Mouse (Mus musculus) WW6 (cell line): ENCODE results near the gene Igflr1.

Source experiments
- DNase-seq: peaks from one replicate; pipeline ENCODE4 v3.0.0-alpha.2; 2013; ENCODE audit warnings: low read depth, low spot score

Igflr1 gene

DNA sequence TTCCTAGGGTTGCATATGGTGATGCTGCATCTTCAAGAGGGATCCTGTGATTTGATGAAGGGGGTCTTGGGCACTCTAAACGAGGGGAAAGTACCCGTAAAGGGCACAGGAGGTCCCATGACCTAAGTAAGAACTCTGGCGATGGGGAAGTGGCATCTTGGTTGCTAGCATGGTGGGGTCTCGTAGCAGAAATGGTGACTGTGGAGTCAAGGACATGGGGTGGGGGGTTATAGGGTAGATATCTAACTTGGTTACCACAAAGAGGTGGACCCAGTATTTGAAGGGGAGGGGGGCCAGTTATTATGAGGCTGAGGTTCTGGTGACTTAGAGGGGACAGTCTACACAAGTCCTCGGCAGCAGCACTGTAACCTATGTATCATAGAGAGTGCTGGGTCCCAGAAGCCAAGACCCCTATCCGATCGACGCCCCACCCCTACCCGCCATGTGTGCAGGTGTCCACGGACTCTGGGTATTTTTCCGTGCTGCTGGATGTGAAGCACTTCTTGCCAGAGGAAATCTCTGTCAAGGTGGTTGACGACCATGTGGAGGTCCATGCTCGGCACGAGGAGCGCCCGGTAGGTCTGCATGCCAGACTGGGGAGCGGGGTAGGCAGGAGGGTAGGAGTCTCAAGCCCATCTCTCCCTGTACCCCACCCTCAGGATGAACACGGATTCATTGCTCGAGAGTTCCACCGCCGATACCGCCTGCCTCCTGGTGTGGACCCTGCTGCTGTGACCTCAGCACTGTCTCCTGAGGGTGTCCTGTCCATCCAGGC lies 11.2 kb upstream of the Igflr1 start:
- no peak for DNase-seq

DNA sequence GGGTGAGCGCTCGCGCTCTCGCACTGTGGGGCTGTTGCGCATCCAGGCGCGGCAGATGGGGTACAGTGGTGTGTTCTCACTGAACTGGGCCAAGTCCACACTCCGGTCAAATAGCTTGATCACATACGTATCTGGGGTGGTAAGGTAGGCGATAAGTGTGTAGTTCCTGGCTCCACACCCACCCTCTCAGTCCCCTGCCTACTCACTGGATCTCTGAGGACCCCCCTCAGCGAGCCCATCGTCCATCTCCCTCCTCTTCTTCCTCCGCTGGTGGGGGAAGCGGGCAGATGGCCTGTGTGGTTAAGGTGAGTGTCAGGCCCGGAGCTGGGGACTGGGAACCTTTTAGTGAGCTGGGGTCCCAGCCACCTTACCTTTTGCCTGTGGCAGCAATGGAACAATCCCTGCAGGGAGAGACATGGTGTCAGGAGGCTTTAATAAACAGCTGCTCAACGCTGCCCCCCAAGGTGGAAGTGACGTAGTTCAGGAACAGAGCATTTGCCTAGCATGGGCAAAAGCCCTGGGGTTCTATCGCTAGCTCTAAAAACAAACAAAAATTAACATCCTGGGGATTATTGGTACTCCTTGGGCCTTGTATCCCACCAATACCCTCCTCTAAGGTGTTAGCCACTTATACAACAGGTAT lies 8.2 kb upstream of the Igflr1 start:
- no peak for DNase-seq

DNA sequence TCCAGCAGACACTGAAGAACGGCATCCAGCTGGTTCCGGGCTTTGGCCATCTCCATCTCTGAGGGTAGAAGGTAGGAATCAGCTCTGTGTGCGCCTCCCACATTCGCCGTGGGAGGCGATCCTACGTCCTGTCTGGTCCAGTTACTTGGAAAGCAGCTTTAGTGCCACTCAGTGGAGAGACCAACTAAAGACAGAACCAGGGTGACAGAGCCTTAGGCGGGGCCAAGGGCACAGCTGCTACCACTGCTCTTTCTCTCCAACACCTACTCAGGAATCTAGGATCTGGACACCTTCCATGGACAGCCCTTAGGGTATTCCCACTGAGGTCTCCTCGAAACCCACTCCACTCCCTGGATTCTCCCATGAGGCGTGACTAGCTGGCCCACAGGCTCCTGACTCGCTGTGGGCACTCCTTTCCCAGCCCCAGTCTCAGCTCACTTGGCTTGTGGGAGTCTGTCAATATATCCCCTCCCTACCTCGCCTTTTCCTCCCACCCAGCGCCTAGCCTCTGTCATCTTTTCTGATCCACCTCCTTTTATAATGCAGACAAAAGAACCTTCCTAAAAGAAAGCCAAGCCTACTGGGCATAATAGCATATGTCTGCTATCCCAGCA lies 7.2 kb upstream of the Igflr1 start:
- DNase-seq, result no peak

DNA sequence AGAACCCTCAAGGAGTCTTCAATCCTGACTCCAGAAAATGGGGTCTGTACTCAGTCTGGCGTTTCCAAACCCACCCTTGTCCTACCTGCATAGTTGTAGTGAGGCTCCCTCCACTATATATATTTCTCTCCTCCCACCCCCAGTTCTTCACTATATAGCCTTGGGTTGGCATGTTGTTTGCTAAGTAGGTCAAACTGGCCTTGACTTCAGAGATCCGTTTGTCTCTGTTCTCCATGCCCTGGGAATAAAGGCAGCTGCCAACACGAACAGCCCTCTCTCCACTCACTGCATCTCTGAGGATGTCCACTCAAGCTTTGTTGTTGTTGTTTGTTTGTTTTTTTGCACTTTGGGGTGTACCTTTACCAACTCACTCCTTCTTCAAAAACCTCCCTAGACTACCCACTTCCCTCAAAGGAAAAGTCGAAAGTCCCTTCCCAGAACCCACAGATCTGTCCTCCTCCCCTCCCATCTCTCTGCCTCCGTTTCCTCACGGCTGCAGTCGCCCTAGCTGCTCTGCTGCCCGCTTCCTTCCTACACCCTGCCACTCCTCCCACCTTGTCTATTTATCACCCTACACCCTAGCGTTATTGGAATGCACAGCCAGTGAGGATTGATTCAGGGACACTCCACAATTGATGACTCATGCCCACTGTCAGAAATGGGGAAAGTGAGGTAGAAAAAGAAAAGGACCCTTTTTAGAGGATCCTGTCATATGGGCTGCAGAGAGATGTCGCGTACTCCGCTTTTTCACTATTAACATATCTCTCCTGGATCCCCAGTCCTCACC lies 6.4 kb upstream of the Igflr1 start:
- DNase-seq, result no peak

GRCm38 (mm10) chr7:30559443-30559954 lies 5.7 kb upstream of the Igflr1 start, which contains the start of gene Lin37:
TSS of gene Lin37 (minus strand) at chr7:30559838.
- DNase-seq, result peak; percentile 93

- DNase-seq, result no peak
Observed at GRCm38 (mm10) chr7:30560296-30560695, 4.9 kb upstream of the Igflr1 start.

- no peak for DNase-seq
Observed at GRCm38 (mm10) chr7:30562526-30563116, 2.6 kb upstream of the Igflr1 start.

DNA sequence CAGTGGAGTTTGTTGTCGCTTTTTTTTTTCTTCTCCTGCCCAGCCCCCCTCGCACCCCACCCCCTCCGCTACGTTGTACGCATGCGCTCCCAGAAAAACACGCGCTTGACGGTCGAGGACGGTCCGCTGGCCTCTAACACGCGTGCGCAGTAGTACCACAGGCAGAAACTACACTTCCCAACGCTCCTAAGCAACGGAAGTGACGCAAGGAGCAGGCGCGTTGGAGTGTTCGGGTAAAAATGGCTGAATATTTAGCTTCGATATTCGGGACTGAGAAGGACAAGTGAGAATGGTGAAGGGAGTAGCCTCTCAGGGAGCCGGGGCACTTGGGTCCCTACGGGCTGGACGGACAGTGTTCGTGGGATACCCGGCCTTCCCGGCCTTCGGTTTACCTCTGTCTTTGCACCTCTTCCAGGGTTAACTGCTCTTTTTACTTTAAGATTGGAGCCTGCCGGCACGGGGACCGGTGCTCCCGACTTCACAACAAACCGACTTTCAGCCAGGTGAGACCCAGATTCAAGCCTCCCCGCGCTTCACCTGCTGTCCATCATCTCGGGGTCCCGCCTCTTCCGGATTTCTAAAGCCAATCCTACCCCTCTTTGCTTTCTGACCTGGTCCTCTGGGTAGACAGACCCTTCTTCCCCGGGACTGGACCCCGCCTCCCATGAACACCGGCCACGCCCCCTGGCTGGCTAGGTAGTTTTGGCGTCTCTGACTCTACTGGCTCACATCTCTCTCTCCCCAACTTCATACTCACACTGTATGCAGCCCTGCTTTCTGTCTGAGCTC lies 1.9 kb upstream of the Igflr1 start, which contains the start of the genes U2af1l4, Gm49396 and Psenen:
U2af1l4 (plus strand) TSS at position 185 of the 789 bp plus-strand sequence.
Gm49396 (plus strand) TSS at position 228 of the 789 bp plus-strand sequence.
Psenen (minus strand) TSS at position 511 of the 789 bp plus-strand sequence.
- DNase-seq, result peak; percentile 87

DNA sequence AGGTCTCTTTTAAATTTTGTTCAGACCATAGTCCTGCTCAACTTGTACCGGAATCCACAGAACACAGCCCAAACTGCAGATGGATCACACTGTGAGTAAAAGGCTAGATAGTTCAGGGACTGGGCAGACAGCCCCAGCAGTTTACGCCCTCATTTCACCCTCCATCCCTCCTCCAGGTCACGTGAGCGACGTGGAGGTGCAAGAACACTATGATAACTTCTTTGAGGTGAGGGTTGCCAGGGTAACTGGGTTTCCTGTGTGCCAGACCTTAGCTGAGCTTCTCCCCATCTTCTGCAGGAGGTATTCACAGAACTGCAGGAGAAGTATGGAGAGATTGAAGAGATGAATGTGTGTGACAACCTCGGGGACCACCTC lies 1.3 kb upstream of the Igflr1 start:
- DNase-seq, result no peak

DNA sequence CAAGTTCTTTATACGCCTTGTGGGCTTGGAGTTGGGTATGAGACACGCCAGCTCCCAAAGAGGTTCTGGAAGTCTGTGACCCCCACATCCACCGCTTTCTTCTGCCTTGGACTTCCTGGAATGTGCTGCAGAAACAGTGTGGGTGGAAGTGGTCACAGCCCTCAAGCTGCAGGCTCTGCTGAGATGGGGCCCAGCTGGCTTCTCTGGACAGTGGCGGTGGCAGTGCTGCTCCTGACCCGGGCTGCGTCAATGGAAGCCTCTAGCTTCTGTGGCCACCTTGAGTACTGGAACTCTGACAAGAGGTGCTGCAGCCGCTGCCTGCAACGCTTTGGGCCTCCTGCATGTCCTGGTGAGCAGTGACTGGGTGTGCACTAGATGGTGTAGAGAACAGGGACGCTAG lies 806 bp downstream of the Igflr1 start:
- DNase-seq, result no peak

- DNase-seq, result no peak
Observed at GRCm38 (mm10) chr7:30567555-30567954, 2.3 kb downstream of the Igflr1 start.

GRCm38 (mm10) chr7:30572389-30572788 lies 7.2 kb downstream of the Igflr1 start:
- no peak for DNase-seq

GRCm38 (mm10) chr7:30572969-30573368 lies 7.7 kb downstream of the Igflr1 start:
- DNase-seq, result no peak

DNA sequence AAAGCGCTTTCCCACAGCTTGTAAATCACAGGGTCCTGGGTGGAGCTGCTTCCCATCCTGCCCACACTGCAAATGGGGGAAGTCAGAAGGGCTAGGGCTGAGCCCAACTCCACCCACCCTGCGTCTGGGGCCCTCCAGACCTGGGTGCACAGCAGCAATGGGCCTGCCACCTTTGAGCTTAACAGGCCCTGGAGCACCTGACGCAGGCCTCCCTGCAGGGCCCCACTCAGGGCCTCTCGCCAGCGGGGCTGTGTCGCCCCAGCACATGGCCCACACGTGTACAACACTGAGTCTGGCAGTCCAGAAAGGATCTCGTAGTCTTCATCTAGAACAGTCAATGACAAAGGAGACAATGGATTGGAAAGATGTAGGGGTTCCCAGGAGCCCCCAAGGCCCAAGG lies 14.7 kb downstream of the Igflr1 start:
- DNase-seq, result no peak

DNA sequence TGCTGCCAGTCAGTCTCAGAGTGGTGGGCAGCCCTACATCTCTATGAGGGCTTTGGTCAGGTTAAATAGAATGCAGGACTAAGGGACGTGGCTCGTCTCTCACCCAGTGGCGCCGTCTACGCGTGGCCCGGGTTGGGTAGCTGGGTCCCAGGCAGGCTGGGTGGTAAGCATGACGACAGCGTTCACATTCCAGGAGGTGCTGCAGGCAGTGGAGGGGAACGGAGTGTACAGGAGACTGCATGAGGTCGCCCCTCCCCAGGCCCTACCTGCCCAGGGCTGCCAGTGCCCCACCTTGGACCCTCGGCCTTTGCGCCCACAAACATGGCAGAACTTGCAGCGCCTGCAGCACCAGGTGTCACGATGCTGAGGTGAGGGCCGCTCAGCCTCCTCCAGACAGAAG lies 16.3 kb downstream of the Igflr1 start:
- no peak for DNase-seq

DNA sequence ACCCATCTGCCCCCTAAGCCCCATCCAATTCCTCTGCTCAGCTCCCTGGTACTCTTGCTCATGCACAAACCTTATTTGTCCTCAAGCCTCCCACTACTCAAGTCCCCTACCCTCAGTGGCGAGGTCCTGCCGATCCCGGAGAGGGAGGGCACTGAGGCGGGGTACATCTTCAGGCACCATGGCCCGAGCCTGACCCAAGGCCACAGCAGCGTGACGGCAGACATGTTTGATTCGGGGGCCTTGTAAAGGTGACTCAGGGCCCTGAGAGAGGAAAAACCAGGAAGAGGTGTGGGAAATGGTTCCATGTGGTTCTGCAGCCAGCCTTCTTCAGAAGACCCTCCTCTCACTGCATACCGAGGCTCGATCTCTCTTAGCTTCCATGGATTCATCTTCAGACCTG lies 19.1 kb downstream of the Igflr1 start:
- DNase-seq, result no peak

- no peak for DNase-seq
Observed at GRCm38 (mm10) chr7:30585170-30585569, 19.9 kb downstream of the Igflr1 start.

DNA sequence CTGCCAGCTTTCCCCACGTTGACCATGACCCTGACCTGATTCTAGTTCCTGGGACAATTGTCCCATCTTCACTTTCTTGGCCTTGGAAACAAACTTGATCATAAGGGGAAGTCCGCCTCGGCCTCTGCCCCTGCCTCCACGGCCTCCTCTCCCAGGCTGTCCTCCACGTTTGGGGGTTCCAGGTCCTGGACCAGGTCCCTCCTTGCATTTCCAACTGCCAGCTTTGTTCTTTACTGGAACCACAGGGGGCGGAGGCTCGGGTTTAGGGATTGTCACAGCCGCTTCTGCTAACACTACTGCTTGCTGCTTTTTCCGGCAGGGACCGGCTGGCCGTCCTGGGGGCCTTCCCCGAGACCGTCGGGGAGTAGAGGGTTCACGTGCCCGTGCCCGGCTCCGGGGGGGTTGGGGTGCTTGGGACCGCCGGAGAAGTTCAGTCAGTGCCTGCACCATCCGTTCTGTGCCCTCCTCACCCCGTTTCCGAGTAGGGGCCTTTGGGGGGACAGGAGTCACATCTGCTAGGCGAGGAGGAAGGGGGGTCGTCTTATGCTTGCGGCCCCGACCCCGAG lies 21.3 kb downstream of the Igflr1 start:
- DNase-seq, result no peak

GRCm38 (mm10) chr7:30587842-30588667 lies 22.8 kb downstream of the Igflr1 start:
- DNase-seq, result no peak
